Mouse (Mus musculus): ENCODE data around the gene Limch1. TPM values are rescaled to one million over a fixed set of nuclear protein-coding genes. Genes with fewer than 3 reads are reported as not detected.

The Limch1 gene
- total and polyA plus RNA-seq, 3 experiments, result 9.8 to 93.7 (median 69.3) TPM

- DNase-seq, result no peak
These were observed 84.6 kb downstream of the Limch1 start for GRCm38 (mm10) chr5:66830206-66830605.

GRCm38 (mm10) chr5:66834756-66835155, 89.1 kb downstream of the Limch1 start:
- no peak for DNase-seq

GRCm38 (mm10) chr5:66836892-66837291, 91.3 kb downstream of the Limch1 start:
- DNase-seq, result no peak

- peak; percentile 89 for DNase-seq
These were observed 96.3 kb downstream of the Limch1 start for GRCm38 (mm10) chr5:66841971-66842370.

GRCm38 (mm10) chr5:66842776-66843175, 97.1 kb downstream of the Limch1 start:
- peak; percentile 67 for DNase-seq

- no peak for DNase-seq
These were observed 102.5 kb downstream of the Limch1 start for GRCm38 (mm10) chr5:66848136-66848535.

- peak; percentile 79 for DNase-seq
These were observed 103.5 kb downstream of the Limch1 start for GRCm38 (mm10) chr5:66849148-66849547.

GRCm38 (mm10) chr5:66850721-66851251, 105.2 kb downstream of the Limch1 start:
- no peak for DNase-seq

GRCm38 (mm10) chr5:66851708-66852107, 106.1 kb downstream of the Limch1 start:
- no peak for DNase-seq

GRCm38 (mm10) chr5:66854263-66854662, 108.6 kb downstream of the Limch1 start:
- no peak for DNase-seq

GRCm38 (mm10) chr5:66855358-66856107, 109.9 kb downstream of the Limch1 start:
- DNase-seq, result no peak

GRCm38 (mm10) chr5:66859506-66859905, 113.9 kb downstream of the Limch1 start:
- no peak for DNase-seq

GRCm38 (mm10) chr5:66861232-66862035, 115.8 kb downstream of the Limch1 start:
- DNase-seq, result peak; percentile 58

- DNase-seq, result no peak
These were observed 116.5 kb downstream of the Limch1 start for GRCm38 (mm10) chr5:66862151-66862550.

GRCm38 (mm10) chr5:66865229-66865628, 119.6 kb downstream of the Limch1 start:
- no peak for DNase-seq

- peak; percentile 47 for DNase-seq
These were observed 120.4 kb downstream of the Limch1 start for GRCm38 (mm10) chr5:66866019-66866418.

GRCm38 (mm10) chr5:66869545-66869944, 123.9 kb downstream of the Limch1 start:
- no peak for DNase-seq

GRCm38 (mm10) chr5:66871521-66872050, 126.0 kb downstream of the Limch1 start:
- DNase-seq, result no peak

- DNase-seq, result no peak
These were observed 126.4 kb downstream of the Limch1 start for GRCm38 (mm10) chr5:66872053-66872452.

GRCm38 (mm10) chr5:66872681-66873080, 127.1 kb downstream of the Limch1 start:
- DNase-seq, result no peak

GRCm38 (mm10) chr5:66876018-66876805, 130.6 kb downstream of the Limch1 start:
- no peak for DNase-seq

- peak; percentile 76 for DNase-seq
These were observed 131.4 kb downstream of the Limch1 start for GRCm38 (mm10) chr5:66877066-66877465.
